Mouse (Mus musculus) lung, postnatal 0 days (tissue): ENCODE measurements around the gene Ncoa3. TPM values are rescaled to one million over a fixed set of nuclear protein-coding genes. Genes with fewer than 3 reads are reported as not detected.
A peak's percentile ranks its signal among the peaks of the same experiment; 100 is the strongest.

Source experiments
- ATAC-seq: fragments of 200-750 bp; cut with Nextera tagmentation; 2 replicates; pipeline ENCODE4 v1.8.0; 2017; ENCODE audit warnings: moderate library complexity
- DNase-seq: peaks from one replicate; pipeline ENCODE4 v3.0.0-alpha.2; 2016; ENCODE audit warnings: low spot score
- H3K27ac ChIP-seq: fragments of 300-500 bp; sonication (generic); 2 replicates; pipeline ENCODE4 v1.5.1; 2014; ENCODE audit warnings: antibody characterized with exemption, mild to moderate bottlenecking, low read length, mixed read lengths
- H3K27me3 ChIP-seq: fragments of 300-500 bp; sonication (generic); replicated peaks from 2 replicates; pipeline ENCODE4 v1.6.1; 2014; ENCODE audit warnings: low read length, mixed read lengths; ENCODE audit not compliant: insufficient read depth
- H3K36me3 ChIP-seq: fragments of 300-500 bp; sonication (generic); 2 replicates; pipeline ENCODE4 v1.6.1; 2014; ENCODE audit warnings: low read length, mixed read lengths; ENCODE audit not compliant: insufficient read depth
- H3K4me1 ChIP-seq: fragments of 300-500 bp; sonication (generic); 2 replicates; pipeline ENCODE4 v1.6.1; 2014; ENCODE audit warnings: antibody characterized with exemption, low read depth, low read length, mixed read lengths; ENCODE audit not compliant: insufficient read depth
- H3K4me2 ChIP-seq: fragments of 300-500 bp; sonication (generic); replicated peaks from 2 replicates; pipeline ENCODE4 v1.6.1; 2014; ENCODE audit warnings: low read depth, mild to moderate bottlenecking, low read length, moderate library complexity, mixed read lengths
- H3K4me3 ChIP-seq: fragments of 300-500 bp; sonication (generic); 2 replicates; pipeline ENCODE4 v1.5.1; 2014; ENCODE audit warnings: low read depth, low read length
- H3K9ac ChIP-seq: fragments of 300-500 bp; sonication (generic); replicated peaks from 2 replicates; pipeline ENCODE4 v1.6.1; 2014; ENCODE audit warnings: low read depth, mild to moderate bottlenecking
- H3K9me3 ChIP-seq: fragments of 300-500 bp; sonication (generic); 2 replicates; pipeline ENCODE4 v1.6.1; 2016; ENCODE audit warnings: low read length, mixed read lengths
- CTCF ChIP-seq: IDR thresholded peaks from 2 replicates; pipeline ENCODE4 v1.5.1; 2016; ENCODE audit warnings: antibody characterized with exemption, mild to moderate bottlenecking
- EP300 ChIP-seq: IDR thresholded peaks from 2 replicates; pipeline ENCODE4 v1.6.1; 2016; ENCODE audit warnings: antibody characterized with exemption, mild to moderate bottlenecking, control low read depth
- WGBS: fragments of 180-500 bp; shearing (Covaris S2); extraction: QIAGEN DNeasy Blood & Tissue Kit; methylation state at CpG from one replicate; pipeline ENCODE4 v1.1.7; 2014; 5-methylcytosine and 5-hydroxymethylcytosine counted together
- polyA plus RNA-seq: library from polyadenylated mRNA; unstranded; fragments of >200 nt; fragmentation: Nextera tagmentation; extraction: Ambion mirVana; gene quantifications from 2 replicates; pipeline ENCODE4 v1.2.1, GENCODE M21; 2015

The Ncoa3 gene
- polyA plus RNA-seq, 1 experiment from 2014 or later, result 8.5 TPM

- TF ChIP-seq EP300 (no peak), CTCF (no peak)
- no peak overlapping the region for H3K4me3 ChIP-seq
- H3K4me2 ChIP-seq, result no peak overlapping the region
- no peaks in the 10 kb centered on the region for H3K27me3 ChIP-seq
- no peak for ATAC-seq
- DNase-seq, result no peak
- H3K4me1 ChIP-seq, result peaks cover 8% of the 10 kb centered on the region; the same call in 1 of the 2 replicates
- no peak overlapping the region for H3K27ac ChIP-seq
- no peak overlapping the region for H3K9ac ChIP-seq
- no peaks in the 10 kb centered on the region for H3K9me3 ChIP-seq
- no peaks in the 10 kb centered on the region for H3K36me3 ChIP-seq
- WGBS, result 77% methylated on average over 4 of the region's 4 CpGs
Measured at GRCm38 (mm10) chr2:166024621-166025020, 32.2 kb downstream of the Ncoa3 start.

GRCm38 (mm10) chr2:166025943-166026342 lies 33.5 kb downstream of the Ncoa3 start:
- WGBS, result 52% methylated on average over 5 of the region's 5 CpGs
- Histone ChIP-seq H3K4me2 (no peak overlapping the region), H3K27ac (no peak overlapping the region), H3K4me1 (peaks cover 12% of the 10 kb centered on the region; the same call in 1 of the 2 replicates), H3K27me3 (no peaks in the 10 kb centered on the region), H3K9ac (no peak overlapping the region), H3K36me3 (no peaks in the 10 kb centered on the region), H3K4me3 (no peak overlapping the region), H3K9me3 (no peaks in the 10 kb centered on the region)
- DNase-seq (no peak), ATAC-seq (no peak)
- TF ChIP-seq EP300 (no peak), CTCF (no peak)

- no peak overlapping the region for H3K4me3 ChIP-seq
- no peaks in the 10 kb centered on the region for H3K27me3 ChIP-seq
- no peak overlapping the region for H3K27ac ChIP-seq
- peak; percentile 41 for DNase-seq
- no peaks in the 10 kb centered on the region for H3K9me3 ChIP-seq
- H3K9ac ChIP-seq, result no peak overlapping the region
- TF ChIP-seq EP300 (no peak), CTCF (no peak)
- no peaks in the 10 kb centered on the region for H3K36me3 ChIP-seq
- WGBS, result 70% methylated on average over 3 of the region's 3 CpGs
- peaks cover 12% of the 10 kb centered on the region; the same call in 1 of the 2 replicates for H3K4me1 ChIP-seq
- no peak for ATAC-seq
- H3K4me2 ChIP-seq, result no peak overlapping the region
Measured at GRCm38 (mm10) chr2:166027834-166028233, 35.4 kb downstream of the Ncoa3 start.

GRCm38 (mm10) chr2:166029232-166029631 lies 36.8 kb downstream of the Ncoa3 start:
- 33% methylated on average over 4 of the region's 4 CpGs for WGBS
- Histone ChIP-seq H3K4me2 (no peak overlapping the region), H3K4me3 (no peak overlapping the region), H3K27me3 (no peaks in the 10 kb centered on the region), H3K9ac (no peak overlapping the region), H3K36me3 (no peaks in the 10 kb centered on the region), H3K4me1 (peaks cover 12% of the 10 kb centered on the region; the same call in 1 of the 2 replicates), H3K27ac (no peak overlapping the region), H3K9me3 (no peaks in the 10 kb centered on the region)
- DNase-seq, result no peak
- no peak for ATAC-seq
- TF ChIP-seq CTCF (no peak), EP300 (no peak)

- DNase-seq (peak; percentile 36), ATAC-seq (no peak)
- Histone ChIP-seq H3K27ac (peak overlapping the region; percentile 82), H3K4me1 (peaks cover 12% of the 10 kb centered on the region; the same call in 1 of the 2 replicates), H3K4me2 (peak overlapping the region; percentile 61), H3K27me3 (no peaks in the 10 kb centered on the region), H3K9me3 (no peaks in the 10 kb centered on the region), H3K4me3 (peak overlapping the region; percentile 26), H3K9ac (no peak overlapping the region), H3K36me3 (no peaks in the 10 kb centered on the region)
- 7% methylated on average over 13 of the region's 13 CpGs for WGBS
- TF ChIP-seq CTCF (no peak), EP300 (no peak)
Measured at GRCm38 (mm10) chr2:166030256-166030995, 38.0 kb downstream of the Ncoa3 start.

GRCm38 (mm10) chr2:166031120-166031929 lies 38.9 kb downstream of the Ncoa3 start:
- H3K4me3 ChIP-seq, result peak overlapping the region; percentile 26
- no peaks in the 10 kb centered on the region for H3K36me3 ChIP-seq
- peak overlapping the region; percentile 61 for H3K4me2 ChIP-seq
- DNase-seq (peak; percentile 89), ATAC-seq (peak; percentile 92)
- peak overlapping the region; percentile 82 for H3K27ac ChIP-seq
- WGBS, result 12% methylated on average over 7 of the region's 7 CpGs
- TF ChIP-seq CTCF (0 out of 2 replicates have a peak, but pooled peaks have one; percentile 6), EP300 (no peak)
- no peaks in the 10 kb centered on the region for H3K9me3 ChIP-seq
- peaks cover 12% of the 10 kb centered on the region; the same call in 1 of the 2 replicates for H3K4me1 ChIP-seq
- H3K27me3 ChIP-seq, result no peaks in the 10 kb centered on the region
- peak overlapping the region; percentile 8; the same call in 1 of the 2 replicates for H3K9ac ChIP-seq
